Mouse (Mus musculus) CD4-positive, CD25-positive, alpha-beta regulatory T cell, adult 4 months (primary cell): ENCODE results near the gene Nav2. TPM values are rescaled to one million over a fixed set of nuclear protein-coding genes. Genes with fewer than 3 reads are reported as not detected.
A peak's percentile ranks its signal among the peaks of the same experiment; 100 is the strongest.

Source experiments
- ATAC-seq: one replicate; pipeline ENCODE4 v1.8.0; 2017
- polyA plus RNA-seq, 2 experiments: library from polyadenylated mRNA; unstranded; fragments of 100-300 nt; shearing (Covaris generic); gene quantifications; one replicate each; pipeline ENCODE4 v1.2.1; 2017

Nav2 gene
- polyA plus RNA-seq, 2 experiments from 2014 or later, result 30.6 to 45.1 TPM

DNA sequence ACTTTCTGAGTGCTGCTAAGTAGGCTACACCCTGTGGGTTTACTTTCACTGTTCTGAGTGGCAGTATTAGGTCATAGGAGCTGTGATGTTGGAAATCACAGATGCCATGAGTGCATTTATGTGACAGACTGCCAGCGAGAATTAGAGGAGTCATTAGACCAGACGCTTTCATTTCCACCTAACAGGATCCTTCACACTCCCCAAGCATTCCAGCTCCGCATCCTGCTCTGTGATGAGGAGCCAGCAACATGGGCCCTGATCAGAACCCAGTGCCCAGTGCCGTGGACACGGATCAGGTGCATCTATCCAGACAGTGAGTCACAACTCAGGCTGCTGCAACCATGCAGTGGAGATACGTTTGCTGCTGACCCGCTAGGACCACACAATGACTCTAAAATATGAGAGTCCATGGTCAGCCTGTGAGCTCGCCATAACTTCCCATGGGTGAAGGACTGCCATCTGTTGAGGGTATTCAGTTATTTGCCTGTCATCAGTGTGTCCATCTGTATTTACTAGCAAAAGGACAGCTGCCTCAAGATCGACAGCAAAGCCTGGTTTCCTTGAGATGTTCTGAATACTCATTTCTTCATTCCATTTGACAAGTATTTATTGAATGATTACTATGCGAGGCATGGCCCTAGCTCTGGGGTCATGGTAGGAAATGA, 461.4 kb downstream of the Nav2 start:
- ATAC-seq, result no peak

DNA sequence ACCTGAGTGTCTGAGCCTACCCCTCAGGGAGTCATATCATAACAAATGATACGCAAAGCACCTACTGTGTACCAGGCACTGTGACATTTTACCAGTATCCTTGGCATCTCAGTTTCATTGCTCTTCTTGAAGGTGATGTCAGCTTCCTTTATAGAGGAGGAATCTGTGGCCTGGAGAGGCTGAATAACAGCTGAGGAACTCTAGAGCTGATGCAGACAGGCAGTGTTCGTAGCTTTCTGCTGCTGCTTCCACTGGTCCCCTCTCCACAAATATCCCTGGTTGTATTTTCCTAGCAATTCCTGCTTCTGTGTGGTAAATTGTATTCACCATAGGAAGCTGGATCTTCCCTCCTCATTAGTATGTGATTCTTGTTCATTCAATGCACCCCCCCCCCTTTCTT, 462.8 kb downstream of the Nav2 start:
- no peak for ATAC-seq

DNA sequence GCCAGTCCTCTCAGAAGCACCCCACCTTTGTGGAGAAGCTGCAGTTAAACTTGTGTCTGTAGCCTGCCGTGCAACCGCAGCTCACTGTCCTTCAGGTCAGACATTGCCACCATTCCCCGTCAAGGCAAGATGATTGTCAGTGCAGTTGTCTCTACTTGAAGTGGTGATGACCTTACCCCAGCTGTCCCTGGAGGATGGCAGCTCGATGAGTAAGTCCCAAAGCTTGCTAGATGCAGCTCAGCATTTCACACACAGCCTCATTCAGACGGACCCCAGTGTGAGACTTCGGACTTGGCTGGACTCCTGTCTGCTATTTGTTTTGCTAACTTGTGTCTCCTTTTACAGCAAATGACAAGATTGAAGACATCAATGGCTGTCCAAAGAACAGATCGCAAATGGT, 463.5 kb downstream of the Nav2 start:
- no peak for ATAC-seq

DNA sequence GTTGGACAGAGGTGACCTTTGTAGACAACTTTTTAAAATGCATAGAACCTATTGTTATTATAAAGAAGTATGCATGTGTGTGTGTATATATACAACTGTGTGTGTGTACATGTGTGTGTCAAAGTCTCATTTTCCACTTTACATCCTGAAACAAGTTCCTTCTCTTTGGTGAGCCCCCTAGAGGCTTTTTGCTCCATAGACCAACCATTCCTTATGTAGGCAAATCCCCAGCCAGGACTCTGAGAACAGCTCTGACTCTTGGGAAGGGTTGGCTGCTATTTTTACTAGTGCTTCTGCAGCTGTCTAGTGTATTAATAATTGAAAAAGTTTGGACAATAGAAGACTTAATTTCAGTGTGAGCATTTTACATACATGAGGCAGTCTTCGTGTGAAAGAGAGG, 464.7 kb downstream of the Nav2 start:
- ATAC-seq, result no peak

DNA sequence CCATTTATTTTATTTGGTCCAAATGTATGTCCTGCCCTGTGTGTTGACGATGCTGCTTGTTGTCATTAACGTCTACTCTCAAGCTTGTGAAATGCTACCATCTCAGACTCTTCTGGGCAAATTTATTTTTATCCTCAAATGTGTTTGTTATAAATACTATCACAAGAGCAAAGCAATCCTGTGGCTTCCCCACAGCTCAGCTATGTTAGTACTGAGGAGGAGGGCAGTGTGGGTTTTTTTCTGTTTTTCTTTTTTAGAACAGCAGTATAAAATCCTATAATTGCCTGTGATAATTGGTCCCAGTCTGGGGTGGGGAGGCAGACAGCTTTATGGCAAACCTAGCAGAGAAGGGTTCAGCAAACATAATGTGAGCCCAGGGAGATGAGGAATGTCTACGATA, 465.1 kb downstream of the Nav2 start:
- no peak for ATAC-seq

DNA sequence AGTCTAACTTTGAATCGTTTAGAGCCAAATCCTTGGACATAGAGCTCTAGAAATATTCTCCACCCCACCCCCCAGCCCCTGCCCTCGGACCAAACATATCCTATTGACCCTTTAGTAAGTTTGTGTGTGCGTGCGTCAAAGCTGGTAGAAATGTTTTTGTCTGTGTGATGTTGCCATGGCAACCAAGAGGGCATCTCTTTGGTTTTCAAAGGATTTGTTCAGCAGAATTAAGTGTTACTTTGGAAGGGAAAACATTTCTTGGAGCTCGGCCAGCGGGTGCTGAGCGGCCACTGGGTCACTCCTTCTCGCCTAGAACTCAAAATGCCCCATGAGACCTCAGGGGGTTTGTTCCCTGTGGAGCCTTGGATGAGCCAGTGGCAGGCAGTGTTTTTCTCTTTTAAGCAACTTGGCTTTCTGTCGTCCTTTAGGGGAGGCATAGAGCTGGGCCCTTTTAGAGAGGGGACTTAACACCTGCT, 467.0 kb downstream of the Nav2 start:
- ATAC-seq, result no peak

DNA sequence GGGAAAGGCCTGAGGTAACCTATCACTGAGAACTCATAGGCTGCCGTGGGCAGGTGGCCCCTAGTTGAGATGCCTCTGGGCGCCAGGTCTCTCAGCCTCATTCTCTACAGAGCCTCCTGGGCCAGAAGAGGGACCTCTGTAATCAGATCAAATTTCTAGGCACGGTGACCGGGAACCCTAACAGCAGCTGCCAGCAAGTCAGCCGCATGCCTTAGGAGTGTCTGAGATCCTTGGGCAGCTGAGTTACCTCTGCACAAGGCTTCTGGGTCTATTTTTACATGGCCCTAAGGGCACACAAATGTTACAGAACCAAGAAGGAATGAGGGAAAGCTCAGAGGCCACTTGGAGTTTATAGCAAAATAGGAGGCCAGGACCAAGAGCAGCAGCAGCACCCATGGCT, 470.1 kb downstream of the Nav2 start:
- no peak for ATAC-seq

DNA sequence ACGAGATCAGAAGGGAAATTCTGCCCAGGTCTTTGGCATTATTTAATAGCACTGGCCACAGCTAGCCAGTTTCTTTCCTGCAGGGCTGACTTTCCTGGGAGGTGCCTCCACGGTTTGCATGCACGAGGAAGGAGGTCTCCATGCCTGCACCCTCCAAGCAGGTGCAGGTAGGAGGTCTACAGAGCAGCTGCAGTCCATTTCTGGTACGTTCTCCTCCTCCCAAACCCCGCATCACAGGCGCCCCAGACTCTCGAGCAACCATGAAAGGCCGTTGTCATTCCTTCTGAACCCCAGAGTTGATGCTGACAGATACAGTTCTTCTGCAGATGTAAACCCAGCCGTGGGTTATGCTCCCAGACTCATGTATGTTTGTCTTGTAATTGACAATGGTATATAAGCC, 472.4 kb downstream of the Nav2 start:
- no peak for ATAC-seq

DNA sequence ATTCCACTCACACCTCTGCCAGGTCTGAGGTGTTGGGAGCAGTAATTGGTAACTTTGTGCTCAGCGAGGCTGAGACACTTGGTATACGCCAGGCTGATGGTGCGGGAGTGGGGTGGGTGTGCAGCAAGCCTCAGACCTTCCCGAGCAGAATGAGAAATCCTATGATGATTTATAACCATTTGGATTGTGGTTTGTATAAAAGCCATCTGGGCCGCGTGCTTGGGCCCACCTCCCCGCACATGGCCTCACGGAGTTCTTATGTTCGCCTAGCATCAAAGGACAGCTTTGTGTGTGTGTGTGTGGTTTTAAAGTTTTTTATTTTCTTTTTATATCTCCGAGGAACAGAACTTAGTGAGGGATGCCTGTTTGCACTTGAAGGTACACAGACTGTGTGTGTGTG, 474.4 kb downstream of the Nav2 start:
- no peak for ATAC-seq

DNA sequence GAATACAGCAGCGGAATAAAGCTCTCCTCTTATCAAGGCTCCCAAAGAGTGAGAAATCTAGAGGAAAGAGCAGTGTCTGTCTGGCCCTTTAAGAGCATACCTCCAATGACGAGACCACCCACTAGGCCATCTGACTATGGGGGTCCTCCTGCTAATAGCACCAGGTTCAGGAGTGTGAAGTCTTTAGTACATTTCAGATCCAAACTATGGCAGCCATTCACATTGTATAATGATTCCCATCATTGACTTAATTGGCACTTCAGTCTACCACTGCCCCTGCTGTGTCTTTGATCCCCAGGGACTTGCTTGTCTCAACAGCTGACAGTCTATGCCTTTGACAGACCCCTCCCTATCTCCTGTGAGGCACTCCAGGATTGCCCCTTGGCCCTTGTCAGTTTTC, 479.6 kb downstream of the Nav2 start:
- no peak for ATAC-seq

DNA sequence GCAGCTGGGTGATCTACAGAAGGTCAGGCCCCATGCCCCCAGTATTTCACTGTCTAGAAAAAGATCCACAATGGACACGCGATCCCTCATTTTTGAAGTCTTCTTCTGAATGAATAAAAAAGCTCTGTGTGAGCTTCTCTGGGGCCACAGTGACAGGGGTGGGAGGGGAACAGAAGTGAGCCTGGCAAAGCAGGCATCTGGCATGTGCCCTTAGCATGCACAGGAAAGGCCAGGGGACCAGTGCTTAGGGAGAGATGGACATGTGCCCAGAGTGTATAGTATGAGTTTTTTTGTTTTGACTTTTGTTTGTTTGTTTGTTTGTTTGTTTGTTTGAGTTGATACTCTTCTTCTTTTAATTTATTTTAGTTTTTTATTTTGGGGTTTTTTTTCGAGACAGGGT, 481.8 kb downstream of the Nav2 start:
- ATAC-seq, result no peak

DNA sequence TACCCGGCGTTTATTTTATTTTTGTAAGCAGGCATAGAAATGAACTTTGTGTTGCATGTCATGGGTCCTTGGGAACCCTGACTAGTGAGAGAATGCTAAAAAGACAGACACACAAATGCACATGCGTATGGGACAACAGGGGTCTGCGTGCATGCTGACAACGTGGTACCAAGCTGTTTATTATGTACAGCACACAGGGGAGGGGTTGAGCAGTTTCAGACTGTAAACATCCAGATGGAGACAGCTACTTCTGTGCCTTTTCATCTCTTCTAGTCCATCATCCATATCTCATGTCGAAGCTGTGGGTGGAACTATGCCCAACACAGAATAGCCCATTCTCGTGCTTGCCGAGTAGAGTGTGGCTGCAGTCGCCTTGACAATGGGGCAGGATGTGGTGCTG, 482.3 kb downstream of the Nav2 start:
- no peak for ATAC-seq

DNA sequence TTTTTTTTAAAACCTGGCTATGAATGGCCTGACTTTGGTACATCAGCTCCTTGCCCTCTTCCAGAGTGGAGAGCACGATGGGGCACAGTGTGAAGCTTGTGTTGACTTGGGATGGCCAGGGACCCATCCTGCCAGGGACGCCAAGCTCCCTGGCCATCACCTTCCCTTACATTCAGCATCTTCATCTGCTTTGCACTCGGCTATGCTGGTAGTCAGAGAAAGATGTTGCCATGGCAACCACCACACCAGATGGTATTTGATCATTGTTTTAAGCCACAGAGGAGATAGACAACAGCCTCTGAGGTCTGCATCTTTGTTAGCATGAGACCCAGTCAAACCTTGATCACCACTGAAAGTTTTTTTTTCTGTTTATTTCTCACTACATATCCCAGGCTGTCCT, 483.7 kb downstream of the Nav2 start:
- ATAC-seq, result peak; percentile 34

DNA sequence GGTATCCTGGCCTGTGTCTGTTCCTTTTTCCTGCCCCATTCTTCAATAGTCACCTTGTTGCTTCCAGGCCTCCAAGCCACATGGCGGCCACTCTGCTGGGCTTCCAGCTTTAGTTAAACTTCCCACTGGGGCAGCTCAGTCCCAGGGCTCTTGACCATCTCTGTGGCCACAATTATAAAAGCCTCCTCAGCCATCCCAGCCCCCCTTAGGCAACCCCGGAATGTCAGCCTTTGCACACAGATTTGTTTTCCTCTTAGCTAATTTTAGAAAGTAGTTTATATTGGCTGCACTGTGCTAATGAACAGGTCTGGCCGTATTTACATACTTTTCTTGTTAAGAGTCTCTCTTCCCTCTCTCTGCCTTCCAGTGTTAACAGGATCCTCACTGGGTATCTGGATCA, 484.3 kb downstream of the Nav2 start:
- no peak for ATAC-seq

DNA sequence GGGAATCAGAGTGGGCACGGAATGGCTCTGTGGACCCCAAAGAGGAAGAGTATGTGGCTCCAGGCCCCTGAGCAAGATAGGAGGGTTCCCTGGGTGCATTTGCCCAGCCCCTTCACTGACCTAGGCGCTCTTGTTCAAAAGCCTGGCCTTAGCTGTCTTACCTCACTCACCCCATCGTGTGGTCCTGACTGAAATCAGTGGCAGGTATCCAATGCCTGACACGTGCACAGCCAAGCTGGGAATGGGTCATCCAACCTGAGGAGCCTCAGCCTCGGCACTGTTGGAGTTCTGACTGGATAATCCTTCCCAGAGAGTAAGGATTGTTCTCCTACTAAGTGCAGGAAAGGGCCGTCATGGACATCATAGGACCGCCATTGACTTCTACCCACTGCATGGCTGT, 485.3 kb downstream of the Nav2 start:
- no peak for ATAC-seq

DNA sequence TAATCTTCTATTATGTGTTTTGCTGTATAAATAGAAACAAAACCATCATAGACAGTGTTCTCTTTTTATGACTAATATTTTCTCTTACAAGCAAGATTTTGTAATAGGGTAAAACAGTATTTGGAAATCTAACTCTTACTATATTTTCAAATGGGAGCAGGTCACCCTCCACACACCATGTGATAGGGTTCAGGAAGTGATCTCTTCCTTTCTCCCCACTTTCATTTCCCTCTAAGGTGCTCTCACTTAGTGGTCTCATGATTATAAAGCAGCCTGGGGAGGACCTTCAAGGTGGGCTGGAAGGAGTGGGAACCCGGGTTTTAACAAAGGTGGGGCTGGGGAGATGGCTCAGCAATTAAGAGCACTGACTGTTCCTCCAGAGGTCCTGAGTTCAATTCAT, 487.7 kb downstream of the Nav2 start:
- ATAC-seq, result no peak

DNA sequence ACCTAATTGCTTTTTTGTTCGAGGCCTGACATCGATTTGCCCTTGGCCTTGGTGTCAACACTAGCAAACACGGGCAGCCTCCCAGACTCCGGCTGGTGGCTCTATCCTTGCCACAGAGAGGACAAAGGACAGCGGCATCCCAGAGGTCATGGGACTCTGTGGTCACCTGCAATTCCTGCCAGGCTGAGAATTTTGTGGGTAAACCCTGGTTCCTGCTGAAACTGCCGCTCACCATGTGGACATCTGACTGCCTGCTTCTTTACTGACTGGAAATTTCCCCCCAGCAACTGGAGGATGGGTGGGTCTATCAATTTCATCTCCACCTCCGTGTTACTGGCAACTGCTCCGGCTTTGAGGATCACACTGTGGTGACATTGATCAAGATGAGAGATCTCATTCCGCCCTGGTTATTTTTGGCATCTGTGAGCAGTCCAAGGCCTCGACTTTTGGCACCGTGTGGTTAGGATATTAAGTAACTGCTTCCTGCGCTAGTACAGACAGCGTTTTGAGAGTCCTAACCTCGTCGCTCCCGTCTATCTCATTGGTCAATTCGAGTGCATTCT, 489.0 kb downstream of the Nav2 start:
- ATAC-seq, result no peak

DNA sequence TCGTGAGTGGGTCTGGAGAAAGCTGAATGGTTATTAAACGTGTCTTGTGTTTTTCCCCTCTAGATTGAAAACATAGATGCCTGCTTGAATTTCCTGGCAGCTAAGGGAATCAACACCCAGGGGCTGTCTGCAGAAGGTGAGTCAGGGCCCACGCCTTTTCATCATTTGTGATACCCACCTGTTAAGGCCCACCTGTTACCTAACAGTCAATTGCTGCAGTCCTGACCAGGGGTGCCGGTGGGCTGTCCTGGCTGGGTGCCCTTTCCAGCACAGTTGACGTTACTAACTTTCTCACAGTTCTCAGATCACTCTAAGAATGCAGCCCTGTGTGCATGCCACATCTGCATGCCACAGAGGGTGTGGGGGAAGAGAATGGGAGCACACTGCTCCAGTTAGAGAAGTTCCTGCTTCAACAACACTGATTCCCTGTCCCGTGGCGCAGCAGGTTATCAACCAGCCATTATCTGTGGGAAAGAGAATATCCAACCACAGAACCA, 489.6 kb downstream of the Nav2 start:
- no peak for ATAC-seq

DNA sequence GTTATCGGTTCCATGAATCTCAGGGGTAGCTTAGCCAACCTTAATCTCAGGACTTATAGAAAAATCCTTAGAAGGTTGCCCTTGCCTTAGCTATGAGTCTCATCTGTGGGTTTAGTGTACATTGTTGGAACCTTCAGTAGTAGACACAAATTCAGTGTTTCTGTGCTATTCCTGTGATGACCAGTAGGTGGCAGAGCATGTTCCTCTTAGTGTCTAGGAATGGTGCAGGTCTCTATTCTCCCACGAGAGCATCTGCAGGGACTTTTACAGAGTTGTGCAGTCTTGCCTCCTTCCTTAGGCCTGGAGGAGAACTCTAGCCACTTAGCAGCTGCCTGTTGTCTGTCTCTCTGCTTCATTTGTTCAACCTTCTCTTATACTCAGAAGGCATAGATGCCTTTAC, 490.8 kb downstream of the Nav2 start:
- peak; percentile 71 for ATAC-seq

DNA sequence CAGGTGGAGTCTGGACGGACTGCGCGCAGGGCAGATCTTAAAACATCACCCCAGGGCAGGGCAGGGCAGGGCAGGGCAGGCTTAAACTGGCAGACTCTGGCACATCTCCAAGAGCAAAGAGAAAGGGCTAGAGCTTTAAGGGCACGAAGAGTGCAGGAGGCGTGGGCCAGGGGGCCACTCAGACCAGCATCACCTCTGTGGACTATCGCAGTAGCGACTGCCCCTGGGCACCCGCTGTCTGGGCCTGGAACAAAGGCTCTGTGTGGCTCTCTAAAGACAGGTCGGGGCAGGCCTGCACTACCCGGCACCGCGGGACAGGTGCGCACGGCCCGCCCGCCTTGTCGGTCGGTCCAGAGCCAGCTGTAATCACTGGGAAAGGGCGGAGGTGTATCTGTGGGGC, 491.9 kb downstream of the Nav2 start:
- ATAC-seq, result no peak

DNA sequence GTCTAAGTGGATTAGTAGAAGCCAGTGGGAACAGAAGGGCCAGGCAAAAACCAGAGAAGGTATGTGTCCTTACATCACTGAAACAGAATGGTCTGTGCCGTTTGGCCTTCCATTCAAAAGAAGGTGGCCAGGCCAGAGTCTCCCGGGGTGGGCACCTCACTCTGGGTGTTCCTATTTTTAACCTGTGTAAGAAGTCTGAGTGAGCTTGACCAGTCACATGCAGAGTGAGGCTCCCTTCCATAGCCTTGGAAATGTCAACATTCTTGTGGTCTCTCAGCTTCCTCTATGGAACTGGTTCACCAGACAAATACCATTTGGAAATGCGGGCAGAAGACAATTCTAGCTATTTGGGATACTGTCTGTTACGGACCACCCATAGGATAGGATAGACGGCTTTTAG, 494.0 kb downstream of the Nav2 start:
- no peak for ATAC-seq

DNA sequence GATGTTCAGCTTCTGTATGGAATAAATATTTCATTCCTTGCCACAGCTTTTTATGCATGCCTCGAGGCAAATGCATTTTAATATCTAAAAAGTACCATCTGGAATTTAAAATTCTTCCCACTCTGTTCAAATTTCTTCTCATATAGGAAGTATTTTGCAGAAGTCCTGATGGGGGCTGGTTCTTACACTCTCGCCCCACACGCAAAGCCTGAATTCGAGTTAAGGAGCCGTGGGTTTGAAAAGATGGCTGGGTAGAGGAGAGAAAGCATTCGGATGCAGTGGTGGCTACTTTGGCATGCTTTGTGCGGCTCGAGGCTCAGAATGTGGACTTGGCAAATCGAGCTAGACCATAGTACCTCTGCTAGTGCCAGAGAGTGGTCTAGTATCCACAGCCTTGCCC, 499.2 kb downstream of the Nav2 start:
- no peak for ATAC-seq

DNA sequence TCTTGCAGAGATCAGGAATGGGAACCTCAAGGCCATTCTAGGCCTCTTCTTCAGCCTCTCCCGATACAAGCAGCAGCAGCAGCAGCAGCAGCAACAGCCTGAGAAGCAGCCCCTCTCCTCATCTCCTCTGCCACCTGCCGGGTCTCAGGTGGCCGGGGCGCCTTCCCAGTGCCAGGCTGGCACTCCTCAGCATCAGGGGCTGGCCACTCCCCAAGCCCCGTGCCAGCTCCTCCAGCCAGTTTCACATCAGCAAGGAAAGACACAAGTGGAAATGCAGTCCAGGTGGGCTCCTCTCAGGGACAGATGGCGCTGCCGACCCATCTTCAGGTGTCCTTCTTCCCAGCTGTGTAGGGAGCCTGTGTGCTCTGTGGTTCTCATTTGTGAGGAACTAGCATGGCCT, 500.1 kb downstream of the Nav2 start:
- no peak for ATAC-seq

DNA sequence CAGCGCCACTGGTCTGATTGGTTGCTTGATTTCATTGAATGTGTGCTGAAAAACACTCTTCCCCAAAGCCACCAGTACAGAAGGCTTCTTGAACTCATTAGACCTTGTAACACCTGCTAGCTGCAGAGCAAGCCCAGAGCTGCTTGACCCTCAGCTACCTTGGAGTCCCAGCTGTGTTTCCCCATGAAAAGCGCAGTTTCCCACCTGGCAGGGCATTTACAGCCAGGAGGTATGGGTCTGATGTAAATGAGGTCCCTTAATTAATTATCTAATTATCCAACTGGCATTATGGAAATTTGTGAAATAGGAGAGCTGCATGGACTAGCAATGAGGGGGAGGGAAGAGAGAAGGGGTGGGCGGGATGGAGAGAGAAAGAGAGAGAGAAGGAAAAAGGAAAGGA, 500.7 kb downstream of the Nav2 start:
- ATAC-seq, result no peak

DNA sequence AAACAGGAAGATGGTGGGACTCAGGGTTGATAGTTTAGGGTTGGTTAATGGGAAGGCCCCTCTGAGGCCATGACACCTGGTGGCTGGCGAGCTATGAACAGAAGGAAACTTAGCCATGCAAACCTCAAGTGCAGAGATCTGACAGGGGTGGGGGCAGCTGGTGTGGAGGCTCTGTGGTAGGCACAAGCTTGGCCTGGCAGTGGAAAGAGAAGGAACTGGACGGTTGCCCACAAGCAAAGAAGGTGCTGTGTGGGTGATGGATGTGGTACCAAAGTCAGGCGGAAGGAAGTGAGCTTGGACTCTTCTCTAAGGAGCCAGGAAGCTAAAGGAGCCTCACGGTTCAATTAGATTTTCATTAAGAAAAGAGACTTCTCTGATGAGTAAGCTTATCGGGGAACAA, 501.7 kb downstream of the Nav2 start:
- no peak for ATAC-seq
